Mouse (Mus musculus) hindbrain, embryonic 14.5 days (tissue): ENCODE data around the gene Cd160. TPM values are rescaled to one million over a fixed set of nuclear protein-coding genes. Genes with fewer than 3 reads are reported as not detected.

ENCODE experiments used
- ATAC-seq: fragments of 200-750 bp; cut with Nextera tagmentation; 2 replicates; pipeline ENCODE4 v1.8.0; 2017; ENCODE audit warnings: moderate number of reproducible peaks, mild to moderate bottlenecking, moderate TSS enrichment, moderate library complexity; ENCODE audit not compliant: low FRiP score
- DNase-seq: peaks from one replicate; pipeline ENCODE4 v3.0.0-alpha.2; 2015; ENCODE audit warnings: low spot score
- H3K27ac ChIP-seq: fragments of 300-500 bp; sonication (generic); 2 replicates; pipeline ENCODE4 v1.5.1; 2014; ENCODE audit warnings: mild to moderate bottlenecking, moderate library complexity
- H3K27me3 ChIP-seq: fragments of 300-500 bp; sonication (generic); 2 replicates; pipeline ENCODE4 v1.6.1; 2014; ENCODE audit warnings: mild to moderate bottlenecking, low read length, mixed read lengths; ENCODE audit not compliant: control insufficient read depth, insufficient read depth
- H3K36me3 ChIP-seq: fragments of 300-500 bp; sonication (generic); replicated peaks from 2 replicates; pipeline ENCODE4 v1.6.1; 2014; ENCODE audit not compliant: control insufficient read depth, insufficient read depth
- H3K4me1 ChIP-seq: fragments of 300-500 bp; sonication (generic); replicated peaks from 2 replicates; pipeline ENCODE4 v1.6.1; 2014; ENCODE audit warnings: antibody characterized with exemption, low read length, mixed read lengths; ENCODE audit not compliant: control insufficient read depth, insufficient read depth
- H3K4me2 ChIP-seq: fragments of 300-500 bp; sonication (generic); replicated peaks from 2 replicates; pipeline ENCODE4 v1.6.1; 2014; ENCODE audit warnings: mild to moderate bottlenecking, moderate library complexity
- H3K4me3 ChIP-seq: fragments of 300-500 bp; sonication (generic); replicated peaks from 2 replicates; pipeline ENCODE4 v1.5.1; 2014; ENCODE audit warnings: mild to moderate bottlenecking, low read length
- H3K9ac ChIP-seq: fragments of 300-500 bp; sonication (generic); 2 replicates; pipeline ENCODE4 v1.6.1; 2014
- H3K9me3 ChIP-seq: fragments of 300-500 bp; sonication (generic); 2 replicates; pipeline ENCODE4 v1.6.1; 2016; ENCODE audit warnings: low read length; ENCODE audit not compliant: control insufficient read depth
- WGBS: fragments of 180-500 bp; shearing (Covaris S2); extraction: QIAGEN DNeasy Blood & Tissue Kit; methylation state at CpG from one replicate; pipeline ENCODE4 v1.1.7; 2014; 5-methylcytosine and 5-hydroxymethylcytosine counted together
- polyA plus RNA-seq: library from polyadenylated mRNA; unstranded; fragments of >200 nt; fragmentation: Nextera tagmentation; extraction: Ambion mirVana; gene quantifications from 2 replicates; pipeline ENCODE4 v1.2.1, GENCODE M21; 2014

Cd160 gene
- polyA plus RNA-seq, 1 experiment from 2014 or later = 0.35 TPM

GRCm38 (mm10) chr3:96836414-96836813 lies 7.3 kb upstream of the Cd160 start:
- ATAC-seq (no peak), DNase-seq (no peak)
- Histone ChIP-seq H3K4me1 (no peaks in the 10 kb centered on the region), H3K9me3 (no peaks in the 10 kb centered on the region), H3K27me3 (no peaks in the 10 kb centered on the region), H3K36me3 (no peaks in the 10 kb centered on the region), H3K4me2 (no peak overlapping the region), H3K27ac (no peak overlapping the region), H3K9ac (no peak overlapping the region), H3K4me3 (no peak overlapping the region)
- WGBS = 70% methylated on average over 2 of the region's 2 CpGs

- H3K36me3 ChIP-seq = no peaks in the 10 kb centered on the region
- no peak overlapping the region for H3K4me2 ChIP-seq
- 74% methylated on average over 7 of the region's 7 CpGs for WGBS
Measured at GRCm38 (mm10) chr3:96834587-96835348, 5.6 kb upstream of the Cd160 start.

GRCm38 (mm10) chr3:96832930-96833329 lies 3.8 kb upstream of the Cd160 start:
- Histone ChIP-seq H3K4me2 (no peak overlapping the region), H3K27me3 (no peaks in the 10 kb centered on the region), H3K9me3 (no peaks in the 10 kb centered on the region), H3K4me1 (no peaks in the 10 kb centered on the region), H3K36me3 (no peaks in the 10 kb centered on the region), H3K9ac (no peak overlapping the region), H3K4me3 (no peak overlapping the region), H3K27ac (no peak overlapping the region)
- ATAC-seq (no peak), DNase-seq (no peak)
- WGBS = 15% methylated on average over 5 of the region's 5 CpGs

More at GRCm38 (mm10) chr3:96834587-96835348, 5.6 kb upstream of the Cd160 start:
- DNase-seq (no peak), ATAC-seq (no peak)
- H3K4me3 ChIP-seq = no peak overlapping the region
- no peak overlapping the region for H3K9ac ChIP-seq
- no peak overlapping the region for H3K27ac ChIP-seq
- H3K4me1 ChIP-seq = no peaks in the 10 kb centered on the region
- H3K9me3 ChIP-seq = no peaks in the 10 kb centered on the region
- no peaks in the 10 kb centered on the region for H3K27me3 ChIP-seq

GRCm38 (mm10) chr3:96829856-96830255 lies 705 bp upstream of the Cd160 start:
- Histone ChIP-seq H3K36me3 (no peaks in the 10 kb centered on the region), H3K4me1 (no peaks in the 10 kb centered on the region), H3K9ac (no peak overlapping the region), H3K27ac (no peak overlapping the region), H3K27me3 (no peaks in the 10 kb centered on the region), H3K4me3 (no peak overlapping the region), H3K4me2 (no peak overlapping the region), H3K9me3 (no peaks in the 10 kb centered on the region)
- DNase-seq (no peak), ATAC-seq (no peak)
- WGBS = 79% methylated on average over 10 of the region's 10 CpGs

GRCm38 (mm10) chr3:96828308-96828864 lies 765 bp downstream of the Cd160 start:
- H3K9ac ChIP-seq = no peak overlapping the region

GRCm38 (mm10) chr3:96825261-96825660 lies 3.9 kb downstream of the Cd160 start:
- no peak overlapping the region for H3K4me3 ChIP-seq
- H3K4me2 ChIP-seq = no peak overlapping the region
- no peaks in the 10 kb centered on the region for H3K27me3 ChIP-seq
- no peaks in the 10 kb centered on the region for H3K36me3 ChIP-seq
- H3K9me3 ChIP-seq = no peaks in the 10 kb centered on the region
- H3K9ac ChIP-seq = no peak overlapping the region
- 48% methylated on average over 11 of the region's 11 CpGs for WGBS
- H3K27ac ChIP-seq = no peak overlapping the region
- H3K4me1 ChIP-seq = no peaks in the 10 kb centered on the region
- ATAC-seq (no peak), DNase-seq (no peak)

More at GRCm38 (mm10) chr3:96828308-96828864, 765 bp downstream of the Cd160 start:
- Histone ChIP-seq H3K4me1 (no peaks in the 10 kb centered on the region), H3K27me3 (no peaks in the 10 kb centered on the region), H3K4me2 (no peak overlapping the region), H3K4me3 (no peak overlapping the region), H3K9me3 (no peaks in the 10 kb centered on the region), H3K36me3 (no peaks in the 10 kb centered on the region), H3K27ac (no peak overlapping the region)
- DNase-seq (no peak), ATAC-seq (no peak)
- WGBS = 39% methylated on average over 15 of the region's 15 CpGs

GRCm38 (mm10) chr3:96824614-96825013 lies 4.5 kb downstream of the Cd160 start:
- Histone ChIP-seq H3K36me3 (no peaks in the 10 kb centered on the region), H3K4me1 (no peaks in the 10 kb centered on the region), H3K27me3 (no peaks in the 10 kb centered on the region), H3K9ac (no peak overlapping the region), H3K4me3 (no peak overlapping the region), H3K4me2 (no peak overlapping the region), H3K27ac (no peak overlapping the region), H3K9me3 (no peaks in the 10 kb centered on the region)
- no peak for ATAC-seq
- no peak for DNase-seq
- WGBS = 78% methylated on average over 12 of the region's 12 CpGs

GRCm38 (mm10) chr3:96823701-96824100 lies 5.5 kb downstream of the Cd160 start:
- no peaks in the 10 kb centered on the region for H3K9me3 ChIP-seq
- no peak for ATAC-seq
- H3K4me2 ChIP-seq = no peak overlapping the region
- no peak for DNase-seq
- no peaks in the 10 kb centered on the region for H3K36me3 ChIP-seq
- H3K4me1 ChIP-seq = no peaks in the 10 kb centered on the region
- 62% methylated on average over 3 of the region's 3 CpGs for WGBS
- H3K27me3 ChIP-seq = no peaks in the 10 kb centered on the region
- H3K27ac ChIP-seq = no peak overlapping the region
- no peak overlapping the region for H3K4me3 ChIP-seq
- no peak overlapping the region for H3K9ac ChIP-seq

- Histone ChIP-seq H3K4me1 (no peaks in the 10 kb centered on the region), H3K4me2 (no peak overlapping the region), H3K36me3 (no peaks in the 10 kb centered on the region), H3K9me3 (no peaks in the 10 kb centered on the region), H3K9ac (no peak overlapping the region), H3K27me3 (no peaks in the 10 kb centered on the region), H3K4me3 (no peak overlapping the region), H3K27ac (no peak overlapping the region)
- ATAC-seq (no peak), DNase-seq (no peak)
- WGBS = 90% methylated on average over 4 of the region's 4 CpGs
Measured at GRCm38 (mm10) chr3:96821581-96821980, 7.6 kb downstream of the Cd160 start.
